Mouse (Mus musculus): ENCODE data around the gene Vac14. TPM values are rescaled to one million over a fixed set of nuclear protein-coding genes. Genes with fewer than 3 reads are reported as not detected.
"Not testable (repeated sequence)": the region's sequence is repeated elsewhere in the genome, so short reads cannot be mapped to it uniquely, and the experiment has no call there.

Gene Vac14
- polyA plus RNA-seq, 1 experiment from 2014 or later = 32.0 TPM

DNA sequence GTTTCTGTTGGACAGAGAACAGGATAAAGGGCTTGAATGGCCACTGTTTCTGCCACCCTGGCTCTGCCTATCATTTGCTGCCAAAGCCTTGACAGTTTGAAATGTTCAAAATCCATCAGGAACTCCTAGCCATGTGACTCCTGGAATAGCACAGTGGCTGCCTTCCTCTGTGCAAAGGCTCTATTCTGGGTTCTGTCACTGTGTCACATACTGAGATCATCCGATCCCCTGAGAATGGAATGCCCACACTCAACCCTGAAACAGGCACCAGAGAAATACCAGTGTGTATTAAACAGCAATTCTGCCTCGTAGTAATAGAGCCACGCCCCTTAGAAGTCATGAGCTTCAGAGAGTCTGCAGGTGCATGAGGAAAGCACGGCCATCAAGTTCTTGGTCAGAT is 33.5 kb downstream of the Vac14 start:
- 93% methylated on average over 4 of the region's 4 CpGs for WGBS
- no peak overlapping the region for H3K9ac ChIP-seq
- H3K36me3 ChIP-seq (replicated peaks) = peaks cover 15% of the 10 kb centered on the region; the same call in 1 of the 2 replicates
- ATAC-seq (replicated peaks) = no peak
- no peak overlapping the region for H3K27ac ChIP-seq
- no peak overlapping the region for H3K4me2 ChIP-seq
- no peaks in the 10 kb centered on the region for H3K9me3 ChIP-seq
- no peaks in the 10 kb centered on the region for H3K4me1 ChIP-seq
- no peak overlapping the region for H3K4me3 ChIP-seq
- no peaks in the 10 kb centered on the region for H3K27me3 ChIP-seq (replicated peaks)

DNA sequence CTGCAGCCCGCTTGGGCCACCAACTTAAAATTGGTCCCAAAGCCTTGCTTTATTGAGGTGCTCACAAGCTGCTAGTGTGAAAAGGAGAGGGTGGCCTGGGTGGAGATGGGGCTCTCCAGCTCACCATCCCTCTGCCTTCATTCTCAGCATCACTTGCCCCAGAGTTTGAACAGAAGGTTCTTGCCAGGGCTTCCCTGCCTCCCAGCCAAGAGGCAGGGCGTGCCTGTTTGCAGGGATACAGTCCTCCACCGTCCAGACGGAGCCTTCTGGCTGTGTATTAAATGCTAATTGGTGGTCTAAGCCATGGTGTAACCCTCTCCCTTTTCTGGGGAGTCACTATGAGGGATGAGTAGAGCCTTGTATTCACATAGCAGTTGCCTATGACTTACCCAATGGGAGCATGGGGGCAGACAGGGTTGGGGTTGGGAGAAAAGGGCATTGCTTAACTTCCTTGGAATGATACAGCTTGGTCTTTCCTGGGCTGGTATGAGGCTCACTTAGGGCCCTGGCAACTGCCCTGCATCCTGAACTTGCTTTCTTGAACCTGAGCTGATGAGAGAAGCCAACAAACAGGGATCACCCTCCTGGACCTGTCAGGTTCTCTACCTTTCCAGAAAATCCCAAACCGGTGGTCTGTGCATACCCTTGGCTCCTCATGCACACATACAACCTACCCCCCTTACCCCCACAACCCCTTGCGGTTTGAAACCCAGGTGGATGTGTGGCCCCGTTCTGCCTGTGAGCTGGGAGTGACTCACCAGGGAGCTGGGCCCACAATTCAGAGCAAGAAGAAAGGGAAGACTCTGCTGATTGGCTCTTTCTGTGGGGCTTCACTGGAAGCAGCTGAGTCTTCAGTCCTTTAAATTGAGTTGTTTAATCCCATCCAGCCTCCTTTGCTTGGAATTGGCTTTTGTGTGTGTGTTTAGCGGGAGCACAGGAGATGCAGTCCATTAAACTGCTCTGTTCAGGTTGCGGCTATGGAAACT is 36.0 kb downstream of the Vac14 start:
- Histone ChIP-seq H3K9me3 (no peaks in the 10 kb centered on the region), H3K4me1 (no peaks in the 10 kb centered on the region), H3K9ac (no peak overlapping the region), H3K36me3 (replicated peaks) (peaks cover 17% of the 10 kb centered on the region; the same call in 1 of the 2 replicates), H3K27me3 (replicated peaks) (no peaks in the 10 kb centered on the region), H3K4me2 (no peak overlapping the region), H3K27ac (0 out of 2 replicates have a peak overlapping the region, but pooled peaks have one; percentile 18), H3K4me3 (no peak overlapping the region)
- 63% methylated on average over 9 of the region's 9 CpGs for WGBS
- ATAC-seq (replicated peaks) = no peak

DNA sequence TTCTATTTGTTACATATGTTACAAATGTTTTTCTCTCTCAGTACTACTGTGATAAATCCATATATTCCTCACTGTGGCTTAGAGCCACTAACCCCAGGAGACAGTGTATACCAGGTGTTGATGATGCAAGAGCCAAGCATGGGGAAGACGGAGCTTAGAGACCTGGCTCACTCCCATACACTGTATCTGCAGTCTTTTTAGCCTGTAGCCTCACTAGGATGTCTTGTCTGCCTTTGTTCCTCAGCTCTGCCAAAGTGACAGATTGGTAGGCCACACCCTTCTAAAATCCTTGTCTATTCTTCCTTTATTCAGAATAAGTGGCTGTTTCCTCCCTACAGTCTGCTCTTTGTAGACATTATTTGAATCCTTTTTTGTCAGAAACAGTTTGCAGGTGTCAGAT is 37.4 kb downstream of the Vac14 start:
- WGBS = 82% methylated on average over 1 of the region's 1 CpGs
- ATAC-seq (replicated peaks) = no peak

DNA sequence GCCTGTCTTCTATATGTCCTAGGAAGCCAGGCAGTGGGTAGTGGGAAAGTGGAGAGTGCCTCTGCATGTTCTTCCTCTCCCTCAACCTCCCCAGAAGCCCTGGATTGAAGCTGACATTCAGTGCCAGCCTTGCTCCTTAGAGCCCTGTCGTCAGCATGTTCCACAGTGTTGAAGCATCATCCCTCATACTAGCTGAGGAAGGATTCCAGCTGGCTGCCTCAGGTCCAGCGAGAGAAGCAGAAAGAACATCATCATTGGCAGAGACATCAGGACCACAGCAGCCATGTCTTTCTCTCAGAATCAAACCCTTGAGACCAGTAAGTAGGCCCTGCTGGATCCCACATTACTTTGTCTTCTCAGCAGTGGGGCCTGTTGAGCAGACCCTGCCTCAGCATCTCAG is 39.3 kb downstream of the Vac14 start:
- no peak overlapping the region for H3K4me3 ChIP-seq
- 0 out of 2 replicates have a peak, but pooled peaks cover 6% of the 10 kb centered on the region for H3K36me3 ChIP-seq (replicated peaks)
- no peak overlapping the region for H3K27ac ChIP-seq
- WGBS = 98% methylated on average over 2 of the region's 2 CpGs
- H3K4me1 ChIP-seq = no peaks in the 10 kb centered on the region
- H3K27me3 ChIP-seq (replicated peaks) = no peaks in the 10 kb centered on the region
- ATAC-seq (replicated peaks) = no peak
- no peak overlapping the region for H3K4me2 ChIP-seq
- H3K9ac ChIP-seq = no peak overlapping the region
- no peaks in the 10 kb centered on the region for H3K9me3 ChIP-seq

More for the DNA sequence above, 37.4 kb downstream of the Vac14 start:
- H3K36me3 ChIP-seq (replicated peaks) = peaks cover 17% of the 10 kb centered on the region; the same call in 1 of the 2 replicates
- no peak overlapping the region for H3K4me2 ChIP-seq
- no peak overlapping the region for H3K4me3 ChIP-seq
- H3K9me3 ChIP-seq = no peaks in the 10 kb centered on the region
- no peak overlapping the region for H3K9ac ChIP-seq
- H3K27ac ChIP-seq = no peak overlapping the region
- H3K4me1 ChIP-seq = no peaks in the 10 kb centered on the region
- no peaks in the 10 kb centered on the region for H3K27me3 ChIP-seq (replicated peaks)

DNA sequence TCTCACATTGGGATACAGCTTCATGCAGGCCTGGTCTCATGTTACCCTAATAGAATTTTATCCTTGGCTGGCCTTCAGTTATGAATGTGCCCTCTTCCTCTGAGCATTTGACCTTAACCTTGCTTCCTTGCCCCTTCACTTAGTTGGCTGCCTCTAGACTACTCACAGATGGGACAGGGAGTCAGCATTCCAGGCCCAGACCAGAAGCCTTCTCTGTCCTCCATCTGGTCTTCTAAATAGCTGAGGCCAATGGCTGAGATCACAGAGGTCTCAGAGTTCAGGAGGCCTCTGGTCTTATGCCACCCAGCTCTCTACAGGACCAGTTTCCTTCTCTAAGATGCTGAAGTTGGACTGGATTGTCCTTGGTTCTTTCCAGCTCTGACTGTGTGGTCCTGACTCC is 41.7 kb downstream of the Vac14 start:
- Histone ChIP-seq H3K4me1 (peaks cover 23% of the 10 kb centered on the region), H3K27ac (no peak overlapping the region), H3K36me3 (replicated peaks) (0 out of 2 replicates have a peak, but pooled peaks cover 6% of the 10 kb centered on the region), H3K9me3 (no peaks in the 10 kb centered on the region), H3K4me3 (no peak overlapping the region), H3K4me2 (no peak overlapping the region), H3K9ac (no peak overlapping the region), H3K27me3 (replicated peaks) (no peaks in the 10 kb centered on the region)
- no peak for ATAC-seq (replicated peaks)

DNA sequence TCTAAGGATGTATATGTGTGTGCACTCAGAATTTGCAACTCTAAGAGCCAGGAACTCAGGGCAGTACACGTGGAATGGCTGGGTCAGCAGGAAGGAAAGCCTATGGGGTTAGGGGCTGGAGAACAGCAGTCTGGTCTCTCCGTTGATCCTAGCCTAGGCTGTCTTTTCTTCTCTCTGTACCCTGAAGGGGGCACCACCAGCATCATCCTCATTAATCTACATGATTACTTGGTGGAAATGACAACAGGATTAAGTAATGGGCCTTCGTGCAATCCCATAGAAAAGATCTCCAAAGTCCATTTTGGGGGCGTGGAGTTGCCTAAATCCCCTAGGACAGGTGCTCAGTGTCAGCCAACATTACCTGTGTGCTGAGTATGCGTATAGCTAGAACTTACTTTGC is 44.2 kb downstream of the Vac14 start:
- Histone ChIP-seq H3K27me3 (replicated peaks) (no peaks in the 10 kb centered on the region), H3K9me3 (no peaks in the 10 kb centered on the region), H3K27ac (no peak overlapping the region), H3K4me2 (no peak overlapping the region), H3K9ac (no peak overlapping the region), H3K4me1 (peaks cover 26% of the 10 kb centered on the region), H3K36me3 (replicated peaks) (no peaks in the 10 kb centered on the region), H3K4me3 (no peak overlapping the region)
- no peak for ATAC-seq (replicated peaks)
- 72% methylated on average over 5 of the region's 5 CpGs for WGBS

GRCm38 (mm10) chr8:110663015-110663742 is 44.8 kb downstream of the Vac14 start:
- Histone ChIP-seq H3K4me1 (peaks cover 26% of the 10 kb centered on the region), H3K27ac (peak overlapping the region; percentile 81), H3K4me2 (no peak overlapping the region), H3K36me3 (replicated peaks) (no peaks in the 10 kb centered on the region), H3K27me3 (replicated peaks) (no peaks in the 10 kb centered on the region), H3K9ac (no peak overlapping the region), H3K9me3 (no peaks in the 10 kb centered on the region), H3K4me3 (no peak overlapping the region)
- 71% methylated on average over 6 of the region's 6 CpGs for WGBS
- no peak for ATAC-seq (replicated peaks)

- WGBS = 29% methylated on average over 7 of the region's 7 CpGs
- peak; percentile 90 for ATAC-seq (replicated peaks)
- H3K4me2 ChIP-seq = no peak overlapping the region
Measured at GRCm38 (mm10) chr8:110664202-110664896, 46.0 kb downstream of the Vac14 start.

GRCm38 (mm10) chr8:110665000-110665399 is 46.6 kb downstream of the Vac14 start:
- Histone ChIP-seq H3K4me1 (peaks cover 26% of the 10 kb centered on the region), H3K27ac (peak overlapping the region; percentile 81), H3K4me3 (no peak overlapping the region), H3K4me2 (no peak overlapping the region), H3K9ac (no peak overlapping the region), H3K36me3 (replicated peaks) (no peaks in the 10 kb centered on the region), H3K9me3 (no peaks in the 10 kb centered on the region), H3K27me3 (replicated peaks) (no peaks in the 10 kb centered on the region)
- ATAC-seq (replicated peaks) = peak; percentile 37; the same call in 1 of the 2 replicates
- 76% methylated on average over 3 of the region's 3 CpGs for WGBS

More at GRCm38 (mm10) chr8:110664202-110664896, 46.0 kb downstream of the Vac14 start:
- Histone ChIP-seq H3K27ac (peak overlapping the region; percentile 81), H3K9ac (no peak overlapping the region), H3K9me3 (no peaks in the 10 kb centered on the region), H3K27me3 (replicated peaks) (no peaks in the 10 kb centered on the region), H3K4me3 (no peak overlapping the region), H3K36me3 (replicated peaks) (no peaks in the 10 kb centered on the region), H3K4me1 (peaks cover 26% of the 10 kb centered on the region)

- not testable (repeated sequence) for ATAC-seq (replicated peaks); H3K4me2 ChIP-seq; H3K4me3 ChIP-seq; H3K9ac ChIP-seq; H3K9me3 ChIP-seq; H3K27ac ChIP-seq; H3K36me3 ChIP-seq (replicated peaks); H3K27me3 ChIP-seq (replicated peaks)
- H3K4me1 ChIP-seq = peaks cover 26% of the 10 kb centered on the region
- WGBS = 89% methylated on average over 8 of the region's 8 CpGs
Measured at GRCm38 (mm10) chr8:110667590-110668177, 49.3 kb downstream of the Vac14 start.

GRCm38 (mm10) chr8:110669932-110670628 is 51.7 kb downstream of the Vac14 start:
- no peaks in the 10 kb centered on the region for H3K9me3 ChIP-seq
- H3K27me3 ChIP-seq (replicated peaks) = no peaks in the 10 kb centered on the region
- no peak overlapping the region for H3K4me3 ChIP-seq
- 67% methylated on average over 8 of the region's 8 CpGs for WGBS
- 0 out of 2 replicates have a peak overlapping the region, but pooled peaks have one; percentile 34 for H3K27ac ChIP-seq
- H3K4me2 ChIP-seq = no peak overlapping the region
- H3K36me3 ChIP-seq (replicated peaks) = no peaks in the 10 kb centered on the region
- no peak for ATAC-seq (replicated peaks)
- peaks cover 3% of the 10 kb centered on the region for H3K4me1 ChIP-seq
- H3K9ac ChIP-seq = no peak overlapping the region
